Mouse (Mus musculus) hindbrain, embryonic 14.5 days (tissue): ENCODE data around the gene Snrnp70. TPM values are rescaled to one million over a fixed set of nuclear protein-coding genes. Genes with fewer than 3 reads are reported as not detected.

Experiments used
- ATAC-seq: fragments of 200-750 bp; cut with Nextera tagmentation; 2 replicates; pipeline ENCODE4 v1.8.0; 2017; ENCODE audit warnings: moderate number of reproducible peaks, mild to moderate bottlenecking, moderate TSS enrichment, moderate library complexity; ENCODE audit not compliant: low FRiP score
- DNase-seq: peaks from one replicate; pipeline ENCODE4 v3.0.0-alpha.2; 2015; ENCODE audit warnings: low spot score
- H3K27ac ChIP-seq: fragments of 300-500 bp; sonication (generic); 2 replicates; pipeline ENCODE4 v1.5.1; 2014; ENCODE audit warnings: mild to moderate bottlenecking, moderate library complexity
- H3K27me3 ChIP-seq: fragments of 300-500 bp; sonication (generic); 2 replicates; pipeline ENCODE4 v1.6.1; 2014; ENCODE audit warnings: mild to moderate bottlenecking, low read length, mixed read lengths; ENCODE audit not compliant: control insufficient read depth, insufficient read depth
- H3K36me3 ChIP-seq: fragments of 300-500 bp; sonication (generic); replicated peaks from 2 replicates; pipeline ENCODE4 v1.6.1; 2014; ENCODE audit not compliant: control insufficient read depth, insufficient read depth
- H3K4me1 ChIP-seq: fragments of 300-500 bp; sonication (generic); replicated peaks from 2 replicates; pipeline ENCODE4 v1.6.1; 2014; ENCODE audit warnings: antibody characterized with exemption, low read length, mixed read lengths; ENCODE audit not compliant: control insufficient read depth, insufficient read depth
- H3K4me2 ChIP-seq: fragments of 300-500 bp; sonication (generic); replicated peaks from 2 replicates; pipeline ENCODE4 v1.6.1; 2014; ENCODE audit warnings: mild to moderate bottlenecking, moderate library complexity
- H3K4me3 ChIP-seq: fragments of 300-500 bp; sonication (generic); replicated peaks from 2 replicates; pipeline ENCODE4 v1.5.1; 2014; ENCODE audit warnings: mild to moderate bottlenecking, low read length
- H3K9ac ChIP-seq: fragments of 300-500 bp; sonication (generic); 2 replicates; pipeline ENCODE4 v1.6.1; 2014
- H3K9me3 ChIP-seq: fragments of 300-500 bp; sonication (generic); 2 replicates; pipeline ENCODE4 v1.6.1; 2016; ENCODE audit warnings: low read length; ENCODE audit not compliant: control insufficient read depth
- WGBS: fragments of 180-500 bp; shearing (Covaris S2); extraction: QIAGEN DNeasy Blood & Tissue Kit; methylation state at CpG from one replicate; pipeline ENCODE4 v1.1.7; 2014; 5-methylcytosine and 5-hydroxymethylcytosine counted together
- polyA plus RNA-seq: library from polyadenylated mRNA; unstranded; fragments of >200 nt; fragmentation: Nextera tagmentation; extraction: Ambion mirVana; gene quantifications from 2 replicates; pipeline ENCODE4 v1.2.1, GENCODE M21; 2014

Gene Snrnp70
- polyA plus RNA-seq, 1 experiment from 2014 or later: 72.3 TPM

DNA sequence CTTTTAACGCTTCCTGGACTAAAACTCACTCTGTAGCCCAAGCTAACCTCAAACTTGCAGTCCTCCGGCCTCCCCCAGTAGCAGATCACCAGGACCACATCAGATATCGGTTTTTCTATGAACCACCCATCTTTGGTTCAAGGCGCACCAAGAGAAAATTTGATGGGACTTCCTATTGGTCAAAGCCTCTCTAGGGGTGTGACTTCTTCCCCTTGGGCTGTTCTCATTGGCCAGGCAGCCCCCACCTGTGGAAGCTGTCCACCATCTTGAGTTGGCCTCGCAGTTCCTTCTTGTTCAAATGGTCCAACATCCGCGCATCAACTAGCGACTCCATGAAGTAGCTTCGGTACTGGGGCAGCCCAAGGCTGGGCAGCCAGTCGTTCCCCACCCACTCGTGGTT is 53.5 kb downstream of the Snrnp70 start:
- WGBS: 93% methylated on average over 11 of the region's 11 CpGs
- peaks cover 46% of the 10 kb centered on the region for H3K36me3 ChIP-seq
- DNase-seq (no peak), ATAC-seq (no peak)
- H3K27me3 ChIP-seq: peaks cover 4% of the 10 kb centered on the region
- H3K9ac ChIP-seq: no peak overlapping the region
- no peak overlapping the region for H3K4me2 ChIP-seq
- no peaks in the 10 kb centered on the region for H3K9me3 ChIP-seq
- peaks cover 19% of the 10 kb centered on the region; the same call in 1 of the 2 replicates for H3K4me1 ChIP-seq
- no peak overlapping the region for H3K4me3 ChIP-seq
- no peak overlapping the region for H3K27ac ChIP-seq

DNA sequence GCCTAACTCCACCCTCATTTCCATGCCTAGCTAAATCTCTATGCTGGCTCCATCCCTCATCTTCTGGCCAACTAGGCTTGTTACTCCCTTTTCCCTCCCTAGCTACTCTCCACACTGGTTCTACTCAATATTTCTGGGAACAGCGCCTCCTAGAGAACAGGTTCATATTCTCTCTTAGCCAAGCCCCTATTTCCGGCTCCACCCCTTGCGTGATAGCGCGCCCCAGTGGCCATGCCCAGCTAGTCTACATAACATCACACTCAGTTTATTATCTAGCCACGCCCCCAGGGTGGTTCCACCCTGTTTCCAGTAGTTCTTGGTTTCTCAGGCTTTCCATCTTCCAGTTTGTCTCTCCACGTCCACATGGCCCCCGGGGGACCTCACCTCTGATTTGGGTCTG is 54.2 kb downstream of the Snrnp70 start:
- no peak for ATAC-seq
- WGBS: 8% methylated on average over 8 of the region's 8 CpGs
- Histone ChIP-seq H3K9me3 (no peaks in the 10 kb centered on the region), H3K27me3 (peaks cover 5% of the 10 kb centered on the region), H3K4me2 (peak overlapping the region; percentile 78), H3K4me3 (no peak overlapping the region), H3K27ac (no peak overlapping the region), H3K36me3 (peaks cover 38% of the 10 kb centered on the region), H3K4me1 (peaks cover 19% of the 10 kb centered on the region; the same call in 1 of the 2 replicates), H3K9ac (no peak overlapping the region)
- peak; percentile 73 for DNase-seq

GRCm38 (mm10) chr7:45340669-45341068 is 54.9 kb downstream of the Snrnp70 start:
- Histone ChIP-seq H3K27me3 (peaks cover 5% of the 10 kb centered on the region), H3K9me3 (no peaks in the 10 kb centered on the region), H3K27ac (no peak overlapping the region), H3K9ac (no peak overlapping the region), H3K36me3 (peaks cover 32% of the 10 kb centered on the region), H3K4me3 (no peak overlapping the region), H3K4me1 (peaks cover 19% of the 10 kb centered on the region; the same call in 1 of the 2 replicates), H3K4me2 (peak overlapping the region; percentile 78)
- DNase-seq (no peak), ATAC-seq (no peak)
- 6% methylated on average over 11 of the region's 11 CpGs for WGBS

- Histone ChIP-seq H3K4me1 (peaks cover 19% of the 10 kb centered on the region; the same call in 1 of the 2 replicates), H3K9ac (peak overlapping the region; percentile 69; the same call in 1 of the 2 replicates), H3K27ac (no peak overlapping the region), H3K27me3 (peaks cover 5% of the 10 kb centered on the region), H3K9me3 (no peaks in the 10 kb centered on the region), H3K4me3 (peak overlapping the region; percentile 38), H3K36me3 (peaks cover 26% of the 10 kb centered on the region), H3K4me2 (peak overlapping the region; percentile 78)
- 6% methylated on average over 11 of the region's 11 CpGs for WGBS
- DNase-seq (no peak), ATAC-seq (no peak)
These were observed 55.5 kb downstream of the Snrnp70 start for GRCm38 (mm10) chr7:45340066-45340442.

DNA sequence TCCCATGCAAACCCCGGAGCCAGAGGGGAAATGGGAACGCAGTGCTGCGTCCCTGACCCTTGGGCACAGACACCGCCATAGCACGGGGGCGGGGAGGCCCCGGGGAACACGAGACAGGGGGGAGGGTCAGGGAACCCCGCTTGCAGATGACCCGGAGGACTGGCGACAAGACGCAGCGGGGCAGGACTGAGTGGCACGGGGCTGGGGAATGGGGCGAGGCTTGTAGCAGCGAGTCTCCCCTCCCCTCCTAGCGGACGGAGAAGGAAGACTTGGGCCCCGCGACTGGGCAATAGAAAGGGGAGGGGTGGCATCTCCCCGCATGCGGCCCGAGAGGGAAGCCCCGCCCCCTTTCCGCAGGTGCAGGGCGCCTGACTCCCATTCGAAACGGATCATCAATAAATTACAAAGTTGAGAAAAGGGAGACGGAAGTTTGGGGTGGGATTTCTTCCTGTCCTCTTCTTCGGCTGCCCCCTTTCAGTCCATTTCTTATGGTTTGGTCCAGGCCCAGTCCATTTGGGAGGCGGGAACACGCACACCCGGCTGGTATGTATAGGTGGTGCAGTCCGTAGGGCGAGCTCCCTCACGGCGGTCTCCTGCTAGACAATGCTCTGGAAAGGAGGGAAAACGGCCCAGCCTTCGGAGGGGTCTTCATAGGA is 56.0 kb downstream of the Snrnp70 start:
- H3K27ac ChIP-seq: no peak overlapping the region
- peak; percentile 78 for ATAC-seq

GRCm38 (mm10) chr7:45338161-45338911 is 57.2 kb downstream of the Snrnp70 start:
- peaks cover 5% of the 10 kb centered on the region for H3K27me3 ChIP-seq
- ATAC-seq: no peak
- H3K4me2 ChIP-seq: peak overlapping the region; percentile 78
- H3K9me3 ChIP-seq: no peaks in the 10 kb centered on the region
- no peak overlapping the region for H3K9ac ChIP-seq
- WGBS: 6% methylated on average over 14 of the region's 14 CpGs
- H3K4me1 ChIP-seq: peaks cover 19% of the 10 kb centered on the region; the same call in 1 of the 2 replicates
- H3K4me3 ChIP-seq: no peak overlapping the region
- H3K36me3 ChIP-seq: peaks cover 16% of the 10 kb centered on the region
- no peak for DNase-seq
- no peak overlapping the region for H3K27ac ChIP-seq

More for the DNA sequence above, 56.0 kb downstream of the Snrnp70 start:
- H3K4me3 ChIP-seq: peak overlapping the region; percentile 38
- peaks cover 21% of the 10 kb centered on the region for H3K36me3 ChIP-seq
- peaks cover 19% of the 10 kb centered on the region; the same call in 1 of the 2 replicates for H3K4me1 ChIP-seq
- peak overlapping the region; percentile 78 for H3K4me2 ChIP-seq
- DNase-seq: peak; percentile 69
- H3K9ac ChIP-seq: peak overlapping the region; percentile 69
- 1% methylated on average over 37 of the region's 39 CpGs for WGBS
- peaks cover 5% of the 10 kb centered on the region for H3K27me3 ChIP-seq
- H3K9me3 ChIP-seq: no peaks in the 10 kb centered on the region

- WGBS: 20% methylated on average over 4 of the region's 4 CpGs
- no peak overlapping the region for H3K9ac ChIP-seq
- H3K9me3 ChIP-seq: no peaks in the 10 kb centered on the region
- ATAC-seq (no peak), DNase-seq (no peak)
- H3K4me2 ChIP-seq: no peak overlapping the region
- H3K4me3 ChIP-seq: no peak overlapping the region
- H3K27ac ChIP-seq: no peak overlapping the region
- H3K4me1 ChIP-seq: peaks cover 23% of the 10 kb centered on the region; the same call in 1 of the 2 replicates
- H3K27me3 ChIP-seq: peaks cover 5% of the 10 kb centered on the region
- H3K36me3 ChIP-seq: peaks cover 15% of the 10 kb centered on the region
These were observed 58.1 kb downstream of the Snrnp70 start for GRCm38 (mm10) chr7:45337469-45337868.

DNA sequence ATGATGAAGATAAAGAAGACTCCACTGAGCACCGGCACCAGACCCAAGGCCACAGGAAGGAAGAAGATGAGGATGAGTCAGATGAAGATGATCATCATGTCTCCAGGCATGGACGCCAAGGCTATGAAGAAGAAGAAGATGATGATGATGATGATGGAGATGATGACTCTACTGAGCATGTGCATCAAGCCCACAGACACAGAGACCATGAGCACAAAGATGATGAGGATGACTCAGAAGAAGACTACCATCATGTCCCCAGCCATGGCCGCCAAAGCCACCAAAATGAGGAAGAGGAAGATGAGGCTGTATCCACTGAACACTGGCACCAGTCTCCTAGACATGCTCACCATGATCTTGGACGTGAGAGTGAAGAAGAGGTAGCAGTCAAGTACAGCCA is 59.2 kb downstream of the Snrnp70 start:
- no peak overlapping the region for H3K27ac ChIP-seq
- H3K4me1 ChIP-seq: peaks cover 23% of the 10 kb centered on the region; the same call in 1 of the 2 replicates
- H3K4me3 ChIP-seq: no peak overlapping the region
- no peak for DNase-seq
- no peak for ATAC-seq
- H3K9ac ChIP-seq: no peak overlapping the region
- no peak overlapping the region for H3K4me2 ChIP-seq
- peaks cover 5% of the 10 kb centered on the region for H3K27me3 ChIP-seq
- H3K36me3 ChIP-seq: peaks cover 10% of the 10 kb centered on the region
- H3K9me3 ChIP-seq: no peaks in the 10 kb centered on the region
- WGBS: 99% methylated on average over 4 of the region's 4 CpGs

- 0 out of 2 replicates have a peak, but pooled peaks cover 4% of the 10 kb centered on the region for H3K36me3 ChIP-seq
- peak within 1 kb of the TSS; percentile 71; the same call in 1 of the 2 replicates for H3K4me2 ChIP-seq
- peaks cover 20% of the 10 kb centered on the region; the same call in 1 of the 2 replicates for H3K4me1 ChIP-seq
- no peak within 1 kb of the TSS for H3K27ac ChIP-seq
- H3K9me3 ChIP-seq: no peaks in the 10 kb centered on the region
- ATAC-seq: no peak
- no peak within 1 kb of the TSS for H3K4me3 ChIP-seq
- peaks cover 5% of the 10 kb centered on the region for H3K27me3 ChIP-seq
- no peak for DNase-seq
- WGBS: 40% methylated on average over 5 of the region's 5 CpGs
- H3K9ac ChIP-seq: peak within 1 kb of the TSS; percentile 61; the same call in 1 of the 2 replicates
These were observed 60.5 kb downstream of the Snrnp70 start, which contains the start of gene Hrc for GRCm38 (mm10) chr7:45335056-45335455. Hrc (plus strand) TSS chr7:45335290.
